Mouse (Mus musculus) spleen, postnatal 14 days (tissue): ENCODE measurements around the gene Prdm8.

Source experiments
- DNase-seq, 2 experiments: peaks; one replicate each; pipeline ENCODE4 v3.0.0; 2021 to 2022; ENCODE audit warnings: low spot score in 2 of 2

Gene Prdm8

DNA sequence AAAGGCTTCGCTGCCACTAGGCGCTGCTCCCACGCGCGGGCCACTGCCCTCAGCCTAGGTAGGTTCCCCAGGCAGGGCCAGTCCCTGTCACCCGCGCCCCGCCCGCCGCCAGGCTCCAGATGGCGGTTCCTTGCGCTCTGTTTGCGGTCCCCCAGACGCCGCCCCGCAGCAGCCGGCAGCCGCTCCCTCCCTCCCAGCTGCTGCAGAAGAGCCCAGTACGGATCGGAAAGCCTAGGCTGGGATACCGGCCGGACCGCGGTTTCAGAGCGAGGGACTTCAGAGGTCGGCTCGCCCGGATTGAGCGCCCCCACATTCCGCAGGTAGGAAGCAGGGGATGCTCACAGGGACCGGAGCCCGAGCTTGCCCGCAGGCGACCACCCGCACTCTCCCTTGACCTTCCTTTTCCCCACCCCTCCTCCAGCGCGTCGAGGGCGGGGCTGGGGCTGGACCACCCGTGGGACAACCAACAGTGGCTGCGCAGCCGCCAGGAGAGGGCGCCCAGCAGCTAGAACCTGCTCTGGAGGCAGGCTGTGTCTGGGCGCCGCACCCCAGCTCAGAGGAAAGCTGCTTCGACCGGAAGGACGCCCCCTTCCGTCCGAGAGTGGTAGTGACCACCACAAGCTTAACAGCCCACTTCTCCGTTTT is at the start of gene Prdm8:
Prdm8 (plus strand) TSS at position 19 of the 645 bp plus-strand sequence.
- DNase-seq, result peak; percentile 17 to 49

- no peak for DNase-seq
Measured at GRCm38 (mm10) chr5:98127074-98127473, 39.9 kb upstream of the Prdm8 start.

DNA sequence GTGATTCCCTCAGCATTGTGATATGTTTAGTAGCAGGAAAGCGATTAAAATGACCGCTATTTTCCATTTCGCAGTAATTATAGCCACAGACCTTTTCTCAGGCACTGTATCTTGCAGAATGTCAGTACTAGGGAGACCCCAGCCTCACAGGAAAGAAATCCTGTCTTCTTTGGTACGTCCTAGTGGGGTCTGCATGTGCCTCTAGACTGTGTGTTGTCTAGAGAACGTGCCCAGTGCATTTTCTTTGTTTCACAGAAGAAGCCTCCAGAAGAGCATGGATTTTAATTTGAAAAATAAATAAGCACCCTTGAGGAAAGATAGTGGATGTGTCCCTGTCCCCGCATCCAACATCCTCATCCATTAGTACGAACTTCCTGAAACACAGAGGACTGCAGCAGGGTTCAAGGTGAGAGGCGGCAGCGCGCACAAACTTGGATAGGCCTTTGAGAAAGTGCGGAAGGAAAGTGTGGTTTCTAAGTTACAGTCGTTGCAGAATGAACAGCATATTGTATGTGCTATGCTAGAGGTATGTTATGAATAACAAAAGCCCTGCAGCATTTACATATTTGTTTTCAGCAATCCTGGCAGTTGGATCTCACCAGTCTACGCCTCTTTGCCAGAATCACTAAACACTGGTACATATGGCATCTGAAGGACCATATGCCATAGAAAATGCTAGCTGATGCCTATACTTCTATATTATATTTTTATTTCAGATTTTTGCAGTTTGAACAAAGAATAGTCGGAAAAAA is 28.3 kb upstream of the Prdm8 start:
- no peak for DNase-seq

- DNase-seq, result no peak
Measured at GRCm38 (mm10) chr5:98139297-98139660, 27.7 kb upstream of the Prdm8 start.

- DNase-seq, result no peak
Measured at GRCm38 (mm10) chr5:98146895-98147294, 20.1 kb upstream of the Prdm8 start.

DNA sequence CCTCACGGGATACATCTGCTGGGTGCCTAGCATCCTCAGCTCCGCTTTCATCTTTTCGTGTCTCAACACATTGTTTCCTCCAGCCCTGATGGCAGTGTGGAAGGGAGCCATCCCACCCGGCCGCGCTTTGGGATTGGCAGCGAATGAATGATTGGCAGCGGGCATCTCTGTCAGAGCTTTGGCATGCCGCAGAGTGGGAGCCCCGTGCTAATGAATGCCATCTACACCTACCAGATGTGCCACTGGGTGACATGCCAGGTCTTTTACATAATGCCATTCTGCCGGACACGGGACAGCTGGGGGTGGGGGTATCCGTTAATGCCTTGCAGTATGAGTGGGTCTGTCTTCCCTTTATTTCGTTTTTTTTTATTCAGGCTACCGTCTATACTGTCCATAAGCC is 882 bp upstream of the Prdm8 start:
- no peak for DNase-seq

DNA sequence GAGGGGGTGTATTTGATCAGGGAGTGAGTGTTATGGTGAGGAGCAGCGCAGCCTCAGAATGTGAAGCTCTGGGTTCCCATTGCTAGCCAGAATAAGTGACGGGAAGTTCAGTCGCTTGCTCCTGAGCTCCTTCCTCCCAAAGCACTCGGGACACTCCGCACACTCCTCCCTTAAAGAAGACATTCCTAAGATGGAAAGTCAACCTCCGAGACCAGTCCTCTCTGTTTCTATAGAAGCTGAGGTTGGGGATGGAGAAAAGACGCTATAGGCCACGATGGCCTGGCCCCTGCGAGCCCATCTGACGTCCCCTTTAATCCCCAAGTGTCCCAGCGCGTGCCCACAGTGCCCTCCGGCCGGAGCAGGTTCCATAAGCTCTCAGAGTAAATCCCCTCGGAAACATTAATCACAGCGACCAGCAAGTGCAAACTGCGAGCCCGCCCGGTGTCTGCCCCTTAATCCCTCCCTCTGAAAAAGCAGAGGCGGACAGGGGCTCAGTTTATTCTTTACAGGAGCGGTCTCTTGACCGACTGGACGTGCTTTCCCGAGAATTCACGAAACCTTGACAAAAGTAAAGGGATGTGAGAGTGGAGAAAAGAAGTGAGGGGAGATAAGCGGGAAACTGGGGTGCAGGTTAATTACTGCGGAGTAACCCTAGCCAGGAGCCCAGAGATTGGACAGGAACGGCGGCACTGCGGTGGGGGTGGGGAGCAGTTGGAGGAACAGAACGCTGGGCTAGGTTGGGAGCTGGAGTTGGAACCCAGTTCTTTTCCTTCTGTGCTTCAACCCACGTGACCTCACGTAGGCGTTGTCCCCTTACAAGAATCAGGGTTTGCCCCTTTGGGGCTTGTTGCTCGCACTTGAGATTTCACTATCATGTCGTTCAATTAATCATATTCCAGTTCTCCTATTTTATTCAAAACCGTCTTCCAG is 1.6 kb downstream of the Prdm8 start:
- DNase-seq, result no peak

DNA sequence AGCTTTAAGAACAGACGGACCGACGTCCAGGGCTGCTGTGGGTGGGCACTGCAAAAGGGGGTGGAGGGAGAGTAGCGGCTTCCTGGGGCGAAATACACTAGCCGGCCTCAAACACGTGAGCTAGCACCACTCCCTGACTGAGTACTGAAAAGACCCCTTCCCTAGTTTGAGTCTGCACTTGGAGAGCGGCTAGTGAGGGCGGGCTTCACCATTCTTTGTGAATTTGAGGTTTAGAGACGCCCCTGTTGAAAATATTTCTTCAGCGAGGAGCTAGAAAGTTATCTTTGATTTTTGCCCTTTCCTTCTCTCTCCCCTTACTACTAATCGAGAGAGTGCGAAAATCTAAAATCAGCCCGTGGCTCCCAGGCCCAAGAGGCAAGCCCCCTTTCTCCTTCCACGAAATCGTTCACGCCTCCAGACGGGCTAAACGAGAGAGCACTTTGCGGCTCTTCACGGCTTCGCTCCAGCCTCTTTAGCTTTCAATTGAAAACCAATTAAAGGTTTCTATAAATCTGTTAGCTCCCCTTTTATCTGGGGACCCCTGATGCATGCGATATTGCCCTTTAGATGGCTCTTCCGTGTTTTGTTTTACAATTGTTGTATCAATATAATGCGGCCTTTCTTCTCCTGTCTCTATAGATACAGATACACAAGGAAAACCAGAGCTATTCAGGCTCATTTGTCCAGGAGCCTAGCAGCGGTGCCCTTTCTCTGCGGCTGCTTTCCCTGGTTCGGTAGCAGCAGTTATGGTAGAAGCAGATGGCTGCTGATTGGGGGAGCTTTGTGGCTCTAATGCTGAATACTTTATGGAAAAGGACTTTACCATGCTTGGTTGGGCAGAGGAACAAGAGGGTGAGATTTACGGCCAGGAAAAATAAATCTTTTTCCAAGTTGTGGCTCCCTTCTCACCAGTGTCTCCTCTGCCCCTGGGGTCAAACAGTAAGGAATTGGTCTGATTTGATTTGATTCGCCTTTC is 2.7 kb downstream of the Prdm8 start:
- no peak for DNase-seq

DNA sequence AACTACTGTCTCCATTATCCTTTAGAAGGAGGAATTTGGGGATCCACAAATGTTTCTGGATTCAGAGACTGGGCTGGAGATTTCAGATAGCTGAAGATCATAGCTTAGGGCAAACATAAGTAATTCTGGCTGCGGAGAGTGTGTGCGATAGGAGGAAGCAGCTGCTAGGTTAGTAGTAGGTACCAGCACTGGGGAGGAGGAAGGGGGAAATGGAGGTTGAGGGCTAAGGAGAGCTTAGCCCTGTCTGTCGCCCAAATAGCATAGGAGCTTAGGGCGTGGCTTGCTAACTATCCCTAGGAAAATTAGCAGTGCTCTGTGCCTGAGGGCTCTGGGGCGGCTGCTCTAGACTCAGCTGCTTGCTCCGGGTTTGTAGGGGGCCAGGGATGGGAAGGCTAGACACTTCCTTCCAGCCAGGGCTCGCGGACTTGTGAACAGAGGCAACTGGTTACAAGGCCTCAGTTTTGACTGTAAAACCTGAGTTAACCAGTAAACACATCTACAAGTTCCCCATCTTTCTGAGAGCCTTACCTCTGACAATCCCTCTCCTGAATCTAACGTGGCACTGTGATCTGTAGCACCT is 4.7 kb downstream of the Prdm8 start:
- DNase-seq, result no peak

DNA sequence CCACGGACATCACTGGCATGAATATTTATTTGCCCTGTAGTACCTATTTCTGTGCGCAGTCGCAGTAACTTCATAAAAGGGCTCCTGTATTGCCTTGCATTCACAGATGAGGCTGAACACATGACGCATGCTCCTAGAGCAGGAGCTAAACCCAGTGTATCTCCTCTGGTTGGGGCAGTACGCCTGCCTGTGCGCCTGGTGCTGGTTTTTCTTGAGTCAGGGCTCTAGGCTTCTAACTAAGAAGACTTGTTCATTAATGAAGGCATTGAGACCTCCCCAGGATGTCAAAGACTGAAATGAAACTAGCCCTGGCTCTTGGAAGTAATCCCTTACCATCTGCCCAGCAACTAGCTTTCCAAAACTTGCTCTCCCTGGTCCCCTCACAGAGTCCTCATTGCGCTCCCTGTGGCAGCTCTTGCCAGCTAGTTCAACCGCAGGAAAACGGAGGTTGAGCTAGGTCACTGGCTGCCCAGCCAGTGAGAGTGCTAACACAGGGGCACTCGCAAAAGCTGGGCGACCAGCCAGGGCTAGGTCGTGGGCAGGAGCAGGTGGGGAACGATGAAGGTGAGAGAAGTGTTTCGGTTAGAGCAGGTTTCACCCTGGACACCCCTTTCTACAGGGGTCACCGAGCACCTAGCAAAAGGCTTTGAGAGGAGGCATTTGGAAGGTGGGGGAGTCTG is 5.6 kb downstream of the Prdm8 start:
- DNase-seq, result no peak

DNA sequence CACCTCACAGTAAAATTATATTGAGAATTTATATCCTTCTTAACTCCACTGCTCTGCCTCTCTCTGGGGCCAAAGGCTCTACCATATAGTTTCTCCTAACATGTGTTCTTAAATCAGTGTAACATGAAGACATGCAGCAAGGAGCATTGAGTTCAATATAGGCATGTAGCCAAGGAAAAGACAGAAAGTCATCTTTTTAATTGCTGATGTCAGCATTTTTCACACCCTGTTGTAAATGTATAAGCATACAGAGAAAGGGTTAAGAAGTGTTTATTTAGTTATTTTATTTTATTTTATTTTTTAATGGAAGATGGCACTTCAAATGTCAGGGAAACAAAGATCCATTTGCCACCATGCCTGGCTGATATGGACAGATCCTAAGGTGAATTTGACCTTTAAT is 6.7 kb downstream of the Prdm8 start:
- DNase-seq, result no peak

DNA sequence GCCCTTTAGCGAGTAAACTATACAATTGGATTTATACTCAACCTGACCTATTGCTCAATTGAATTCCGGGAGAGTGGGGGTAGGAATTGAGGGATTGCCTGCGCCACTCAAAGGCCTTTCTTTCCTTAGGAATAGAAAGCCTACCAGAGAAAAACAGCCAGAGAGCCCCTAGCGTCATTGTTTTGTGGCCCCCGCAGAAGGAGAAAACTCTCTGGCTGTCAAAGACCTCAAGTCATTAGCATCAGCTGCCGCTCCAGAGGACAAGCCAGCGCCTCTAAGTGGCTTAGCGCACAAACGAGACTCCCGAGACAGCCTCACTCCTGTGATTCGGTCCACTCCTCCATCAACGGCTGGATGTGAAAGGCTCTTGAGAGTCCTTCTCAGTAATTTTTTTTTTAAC is 12.6 kb downstream of the Prdm8 start:
- no peak for DNase-seq

DNA sequence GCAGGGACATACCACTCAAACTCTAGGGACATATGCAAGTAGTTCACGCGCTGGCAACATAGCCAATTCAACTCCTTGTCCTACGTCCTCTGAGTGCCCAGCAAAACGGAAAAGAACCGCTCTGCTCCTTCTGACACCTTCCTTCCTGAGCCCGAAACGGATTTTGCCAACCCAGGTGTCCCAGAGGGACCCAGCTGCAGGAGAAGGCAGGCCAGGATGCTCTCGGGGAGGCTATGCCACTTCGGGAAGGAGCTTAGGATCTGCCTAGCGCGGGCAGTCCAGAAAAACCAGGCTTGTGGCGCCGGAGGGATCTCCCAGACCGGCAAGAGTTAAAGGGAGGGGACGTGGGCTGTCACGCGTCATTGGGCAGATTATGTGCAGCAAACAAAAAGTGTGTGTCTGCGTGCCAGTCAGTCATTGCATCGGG is 13.5 kb downstream of the Prdm8 start:
- DNase-seq, result no peak

DNA sequence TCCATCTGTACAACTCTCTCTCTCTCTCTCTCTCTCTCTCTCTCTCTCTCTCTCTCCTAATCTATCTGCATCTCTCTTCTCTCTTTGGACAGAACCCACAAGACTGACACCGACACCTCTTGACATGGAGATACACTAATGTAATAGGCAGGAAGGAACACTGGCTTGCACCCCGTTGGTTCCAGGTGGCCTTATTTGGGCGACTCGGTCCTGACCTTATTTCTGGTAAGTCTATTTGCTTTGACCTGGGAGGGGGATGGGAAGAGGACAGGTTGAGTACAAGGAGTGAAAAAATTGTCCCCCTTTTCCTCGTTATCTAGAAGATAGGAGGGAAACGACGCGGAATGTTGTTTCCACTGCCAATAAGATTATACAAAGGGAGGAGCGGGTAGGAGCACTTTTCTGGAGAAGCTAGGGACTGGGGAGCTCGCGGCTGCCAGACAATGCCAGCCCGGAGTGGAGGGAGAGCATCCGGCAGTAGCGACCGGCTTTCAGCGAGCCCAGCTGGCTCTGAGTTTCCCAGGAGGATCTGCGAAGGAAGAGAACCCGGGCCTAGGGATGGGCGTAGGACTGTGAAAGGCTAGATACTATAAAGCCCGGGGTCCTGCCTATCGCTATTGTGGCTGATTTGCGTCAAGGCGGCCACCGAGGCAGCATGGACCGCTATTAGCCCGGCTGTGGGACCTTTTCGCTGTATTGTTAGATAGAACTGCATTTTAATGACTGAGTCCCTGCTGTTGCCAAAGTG is 14.1 kb downstream of the Prdm8 start:
- DNase-seq, result no peak

DNA sequence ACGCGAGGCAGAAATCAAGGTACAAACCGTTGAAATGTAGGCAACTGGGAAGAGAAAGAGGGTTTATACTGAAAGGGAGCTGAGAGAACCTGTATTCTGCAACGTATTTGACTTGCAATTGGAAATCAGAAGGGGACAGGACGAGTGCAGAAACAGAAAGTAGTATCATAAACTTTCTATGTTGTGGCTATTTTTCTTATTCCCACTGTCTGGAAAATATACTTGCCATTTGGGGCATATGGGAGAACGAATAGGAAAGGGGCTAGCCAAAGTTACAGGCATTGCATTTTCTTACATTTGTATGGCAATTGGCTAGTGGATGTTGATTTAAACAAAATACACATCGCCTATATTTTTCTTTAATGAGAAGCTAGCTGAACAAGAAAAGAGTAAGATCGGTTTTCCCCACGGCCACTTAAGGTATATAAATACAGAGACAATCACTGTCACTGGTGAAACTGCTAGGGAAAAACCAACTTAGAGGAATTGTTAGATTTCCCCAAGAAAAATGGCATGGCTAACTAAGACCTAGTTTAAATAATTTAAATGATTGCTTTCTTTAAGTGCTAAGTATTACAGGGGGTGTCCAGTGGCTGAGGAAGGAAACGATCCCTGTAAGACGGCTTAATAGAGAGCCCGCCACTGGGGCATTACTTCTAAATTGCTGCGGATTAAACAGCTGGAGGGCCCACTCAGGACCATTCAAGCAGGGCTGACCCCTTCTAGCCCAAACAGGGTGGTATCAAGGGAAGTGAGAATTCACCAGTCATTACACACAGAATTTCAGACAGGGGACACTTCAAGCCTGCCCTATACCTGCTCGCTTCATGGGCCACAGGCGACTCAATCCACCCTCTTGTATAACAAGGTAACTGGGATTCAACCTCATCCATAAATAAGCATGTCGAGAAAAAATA is 14.9 kb downstream of the Prdm8 start:
- no peak for DNase-seq

- no peak for DNase-seq
Measured at GRCm38 (mm10) chr5:98182603-98182920, 15.6 kb downstream of the Prdm8 start.

DNA sequence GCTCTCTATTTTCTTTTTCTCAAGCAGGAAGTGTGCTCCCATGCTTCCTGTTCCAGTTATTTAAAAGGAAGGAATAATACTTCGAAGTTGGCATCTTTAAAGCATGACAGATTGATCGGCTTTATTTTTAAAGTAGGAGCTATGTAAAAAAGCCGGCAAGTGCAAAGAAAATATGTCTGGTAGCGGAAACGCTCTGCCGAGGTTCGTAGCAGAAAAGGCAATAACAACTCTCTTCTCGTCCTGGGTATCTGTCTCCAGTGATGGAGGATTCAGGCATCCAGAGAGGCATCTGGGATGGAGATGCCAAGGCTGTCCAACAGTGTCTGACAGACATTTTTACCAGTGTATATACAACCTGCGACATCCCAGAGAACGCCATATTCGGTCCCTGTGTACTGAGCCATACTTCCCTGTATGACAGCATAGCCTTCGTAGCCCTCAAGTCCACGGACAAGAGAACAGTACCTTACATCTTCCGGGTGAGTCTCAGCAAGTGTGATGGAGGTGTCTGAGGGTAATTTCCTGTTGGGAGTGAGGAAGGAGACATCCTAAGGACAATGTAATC is 16.1 kb downstream of the Prdm8 start:
- no peak for DNase-seq

DNA sequence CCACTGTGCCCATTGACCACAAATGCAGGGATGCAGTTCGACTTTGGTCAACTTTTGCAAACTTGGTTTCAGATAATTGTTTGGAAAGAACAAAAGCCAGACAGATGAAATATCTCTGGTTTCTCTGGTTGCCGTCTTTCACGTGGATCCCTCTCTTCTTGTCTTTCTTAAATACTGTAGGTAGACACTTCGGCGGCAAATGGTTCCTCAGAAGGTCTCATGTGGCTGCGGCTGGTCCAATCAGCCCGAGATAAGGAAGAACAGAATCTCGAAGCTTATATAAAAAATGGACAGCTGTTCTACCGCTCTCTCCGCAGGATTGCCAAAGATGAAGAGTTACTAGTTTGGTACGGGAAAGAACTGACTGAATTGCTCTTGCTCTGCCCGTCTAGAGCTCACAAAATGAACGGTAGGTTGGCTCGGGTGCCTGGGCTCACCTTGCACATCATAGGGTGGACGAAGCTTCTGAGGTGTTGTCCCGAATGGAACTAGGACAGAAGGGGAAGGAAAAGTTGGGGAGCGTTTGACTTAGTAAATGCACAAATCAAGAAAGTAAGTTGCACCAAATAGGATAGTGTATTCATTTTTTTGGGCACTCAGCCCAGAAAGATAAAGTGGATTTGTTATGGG is 17.4 kb downstream of the Prdm8 start:
- DNase-seq, result no peak
